Mouse (Mus musculus): ENCODE measurements around the gene 4930451I11Rik. TPM values are rescaled to one million over a fixed set of nuclear protein-coding genes. Genes with fewer than 3 reads are reported as not detected.

Gene 4930451I11Rik
- total and polyA plus RNA-seq, 2 experiments = not detected

- TF ChIP-seq POLR2A (IDR thresholded peaks at IDR 0.05; ENCODE audit: extremely low read depth, insufficient read depth, low read length) = no peak
- H3K79me2 ChIP-seq (ENCODE audit: control insufficient read depth, insufficient read depth, low read length) = no peaks in the 10 kb centered on the region
- no peak for DNase-seq (ENCODE audit: extremely low read depth, low read depth, low spot score)
- H3K9ac ChIP-seq (ENCODE audit: low read depth, low read length) = no peak overlapping the region
- H3K4me1 ChIP-seq (ENCODE audit: control insufficient read depth, insufficient read depth, low read length) = peaks cover 22% of the 10 kb centered on the region
- H3K27ac ChIP-seq (replicated peaks; ENCODE audit: insufficient read depth, low read depth, low read length) = no peak overlapping the region
- no peak overlapping the region for H3K4me3 ChIP-seq (ENCODE audit: insufficient read depth, low read depth, low read length)
- no peaks in the 10 kb centered on the region for H3K27me3 ChIP-seq (ENCODE audit: control insufficient read depth, insufficient read depth, low read length)
- 74% methylated on average over 4 of the region's 4 CpGs for WGBS
- H3K36me3 ChIP-seq (ENCODE audit: control insufficient read depth, insufficient read depth, low read length) = peaks cover 32% of the 10 kb centered on the region
These were observed 46.4 kb downstream of the 4930451I11Rik start for GRCm38 (mm10) chr7:126785056-126785455.

GRCm38 (mm10) chr7:126784469-126784868, 47.0 kb downstream of the 4930451I11Rik start:
- WGBS = 89% methylated on average over 7 of the region's 7 CpGs
- Histone ChIP-seq H3K4me1 (ENCODE audit: control insufficient read depth, insufficient read depth, low read length) (peaks cover 22% of the 10 kb centered on the region), H3K36me3 (ENCODE audit: control insufficient read depth, insufficient read depth, low read length) (peaks cover 28% of the 10 kb centered on the region), H3K27me3 (ENCODE audit: control insufficient read depth, insufficient read depth, low read length) (no peaks in the 10 kb centered on the region), H3K79me2 (ENCODE audit: control insufficient read depth, insufficient read depth, low read length) (no peaks in the 10 kb centered on the region), H3K9ac (ENCODE audit: low read depth, low read length) (no peak overlapping the region), H3K27ac (replicated peaks; ENCODE audit: insufficient read depth, low read depth, low read length) (no peak overlapping the region), H3K4me3 (ENCODE audit: insufficient read depth, low read depth, low read length) (no peak overlapping the region)
- TF ChIP-seq CTCF (IDR thresholded peaks at IDR 0.05; ENCODE audit: low read depth, low read length) (no peak), POLR2A (IDR thresholded peaks at IDR 0.05; ENCODE audit: extremely low read depth, insufficient read depth, low read length) (no peak)
- no peak for DNase-seq (ENCODE audit: extremely low read depth, low read depth, low spot score)

GRCm38 (mm10) chr7:126782693-126783092, 48.7 kb downstream of the 4930451I11Rik start:
- H3K9ac ChIP-seq (ENCODE audit: low read depth, low read length) = no peak overlapping the region
- no peak overlapping the region for H3K4me3 ChIP-seq (ENCODE audit: insufficient read depth, low read depth, low read length)
- H3K27ac ChIP-seq (replicated peaks; ENCODE audit: insufficient read depth, low read depth, low read length) = no peak overlapping the region
- H3K4me1 ChIP-seq (ENCODE audit: control insufficient read depth, insufficient read depth, low read length) = peaks cover 25% of the 10 kb centered on the region
- TF ChIP-seq CTCF (IDR thresholded peaks at IDR 0.05; ENCODE audit: low read depth, low read length) = no peak
- TF ChIP-seq POLR2A (IDR thresholded peaks at IDR 0.05; ENCODE audit: extremely low read depth, insufficient read depth, low read length) = no peak
- H3K79me2 ChIP-seq (ENCODE audit: control insufficient read depth, insufficient read depth, low read length) = no peaks in the 10 kb centered on the region
- DNase-seq (ENCODE audit: extremely low read depth, low read depth, low spot score) = no peak
- peaks cover 15% of the 10 kb centered on the region for H3K36me3 ChIP-seq (ENCODE audit: control insufficient read depth, insufficient read depth, low read length)
- WGBS = 53% methylated on average over 13 of the region's 13 CpGs
- no peaks in the 10 kb centered on the region for H3K27me3 ChIP-seq (ENCODE audit: control insufficient read depth, insufficient read depth, low read length)

- WGBS = 35% methylated on average over 11 of the region's 11 CpGs
- Histone ChIP-seq H3K27ac (replicated peaks; ENCODE audit: insufficient read depth, low read depth, low read length) (peak overlapping the region; percentile 36), H3K36me3 (ENCODE audit: control insufficient read depth, insufficient read depth, low read length) (peaks cover 11% of the 10 kb centered on the region), H3K79me2 (ENCODE audit: control insufficient read depth, insufficient read depth, low read length) (peaks cover 6% of the 10 kb centered on the region; the same call in 1 of the 2 replicates), H3K9ac (ENCODE audit: low read depth, low read length) (no peak overlapping the region), H3K4me3 (ENCODE audit: insufficient read depth, low read depth, low read length) (no peak overlapping the region), H3K27me3 (ENCODE audit: control insufficient read depth, insufficient read depth, low read length) (no peaks in the 10 kb centered on the region), H3K4me1 (ENCODE audit: control insufficient read depth, insufficient read depth, low read length) (peaks cover 26% of the 10 kb centered on the region)
- DNase-seq (ENCODE audit: extremely low read depth, low read depth, low spot score) = peak; percentile 92
- TF ChIP-seq CTCF (IDR thresholded peaks at IDR 0.05; ENCODE audit: low read depth, low read length) = no peak
- TF ChIP-seq POLR2A (IDR thresholded peaks at IDR 0.05; ENCODE audit: extremely low read depth, insufficient read depth, low read length) = no peak
These were observed 49.6 kb downstream of the 4930451I11Rik start for GRCm38 (mm10) chr7:126781661-126782370.

- Histone ChIP-seq H3K4me1 (ENCODE audit: control insufficient read depth, insufficient read depth, low read length) (peaks cover 29% of the 10 kb centered on the region), H3K27ac (replicated peaks; ENCODE audit: insufficient read depth, low read depth, low read length) (peak within 1 kb of the TSS; percentile 36), H3K9ac (ENCODE audit: low read depth, low read length) (peak within 1 kb of the TSS; percentile 31), H3K79me2 (ENCODE audit: control insufficient read depth, insufficient read depth, low read length) (peaks cover 6% of the 10 kb centered on the region; the same call in 1 of the 2 replicates), H3K27me3 (ENCODE audit: control insufficient read depth, insufficient read depth, low read length) (no peaks in the 10 kb centered on the region), H3K36me3 (ENCODE audit: control insufficient read depth, insufficient read depth, low read length) (peaks cover 5% of the 10 kb centered on the region), H3K4me3 (ENCODE audit: insufficient read depth, low read depth, low read length) (0 out of 2 replicates have a peak within 1 kb of the TSS, but pooled peaks have one; percentile 3)
- 25% methylated on average over 22 of the region's 22 CpGs for WGBS
- no peak for TF ChIP-seq POLR2A (IDR thresholded peaks at IDR 0.05; ENCODE audit: extremely low read depth, insufficient read depth, low read length)
- no peak for TF ChIP-seq CTCF (IDR thresholded peaks at IDR 0.05; ENCODE audit: low read depth, low read length)
- DNase-seq (ENCODE audit: extremely low read depth, low read depth, low spot score) = no peak
These were observed 50.3 kb downstream of the 4930451I11Rik start, which contains the start of gene Tbx6 for GRCm38 (mm10) chr7:126780971-126781635. Tbx6 (plus strand) TSS chr7:126781483.

Other genes starting within 250 kb of the 4930451I11Rik start
Only the 30 nearest of the 32 such genes appear.
- gene Il27, start 236.7 kb downstream of the 4930451I11Rik start, total RNA-seq (2014; rRNA removed) = not detected in 2 replicates
- gene Il27, start 236.7 kb downstream of the 4930451I11Rik start, polyA plus RNA-seq (2012; rRNA removed) = 0.31 TPM in 1 of 2 replicates, not detected in the other
- gene Nupr1, start 200.8 kb downstream of the 4930451I11Rik start, total RNA-seq (2014; rRNA removed) = 3.0 and 3.2 TPM in 2 replicates
- gene Nupr1, start 200.8 kb downstream of the 4930451I11Rik start, polyA plus RNA-seq (2012; rRNA removed) = 1.2 TPM in 2 replicates
- gene Sgf29, start 182.3 kb downstream of the 4930451I11Rik start, total RNA-seq (2014; rRNA removed) = 7.7 and 10.7 TPM in 2 replicates
- gene Sgf29, start 182.3 kb downstream of the 4930451I11Rik start, polyA plus RNA-seq (2012; rRNA removed) = 34.7 and 54.2 TPM in 2 replicates
- gene Sult1a1, start 155.2 kb downstream of the 4930451I11Rik start, total RNA-seq (2014; rRNA removed) = 661 and 727 TPM in 2 replicates
- 566 and 586 TPM in 2 replicates for gene Sult1a1, start 155.2 kb downstream of the 4930451I11Rik start, polyA plus RNA-seq (2012; rRNA removed)
- 15.6 and 20.5 TPM in 2 replicates for gene Bola2, start 136.2 kb downstream of the 4930451I11Rik start, total RNA-seq (2014; rRNA removed)
- gene Bola2, start 136.2 kb downstream of the 4930451I11Rik start, polyA plus RNA-seq (2012; rRNA removed) = 35.6 and 37.7 TPM in 2 replicates
- 4.1 and 4.6 TPM in 2 replicates for gene Slx1b, start 135.9 kb downstream of the 4930451I11Rik start, total RNA-seq (2014; rRNA removed)
- 11.3 and 15.4 TPM in 2 replicates for gene Slx1b, start 135.9 kb downstream of the 4930451I11Rik start, polyA plus RNA-seq (2012; rRNA removed)
- 7.7 and 9.0 TPM in 2 replicates for gene Coro1a, start 123.9 kb downstream of the 4930451I11Rik start, total RNA-seq (2014; rRNA removed)
- gene Coro1a, start 123.9 kb downstream of the 4930451I11Rik start, polyA plus RNA-seq (2012; rRNA removed) = 10.6 and 22.7 TPM in 2 replicates
- 10.4 and 14.8 TPM in 2 replicates for gene Mapk3, start 72.0 kb downstream of the 4930451I11Rik start, total RNA-seq (2014; rRNA removed)
- 68.7 and 70.7 TPM in 2 replicates for gene Mapk3, start 72.0 kb downstream of the 4930451I11Rik start, polyA plus RNA-seq (2012; rRNA removed)
- gene Gdpd3, start 65.3 kb downstream of the 4930451I11Rik start, total RNA-seq (2014; rRNA removed) = 0.46 and 2.3 TPM in 2 replicates
- gene Gdpd3, start 65.3 kb downstream of the 4930451I11Rik start, polyA plus RNA-seq (2012; rRNA removed) = 8.0 and 9.0 TPM in 2 replicates
- gene Ypel3, start 54.7 kb downstream of the 4930451I11Rik start, total RNA-seq (2014; rRNA removed) = 26.4 and 35.2 TPM in 2 replicates
- 119 and 144 TPM in 2 replicates for gene Ypel3, start 54.7 kb downstream of the 4930451I11Rik start, polyA plus RNA-seq (2012; rRNA removed)
- gene Tbx6, start 50.2 kb downstream of the 4930451I11Rik start, total RNA-seq (2014; rRNA removed) = 0.13 and 0.18 TPM in 2 replicates
- gene Tbx6, start 50.2 kb downstream of the 4930451I11Rik start, polyA plus RNA-seq (2012; rRNA removed) = 0.71 and 1.1 TPM in 2 replicates
- 45.8 and 52.8 TPM in 2 replicates for gene Ppp4c, start 39.1 kb downstream of the 4930451I11Rik start, total RNA-seq (2014; rRNA removed)
- gene Ppp4c, start 39.1 kb downstream of the 4930451I11Rik start, polyA plus RNA-seq (2012; rRNA removed) = 81.2 and 97.2 TPM in 2 replicates
- not detected in 2 replicates for gene Fam57b, start 34.0 kb downstream of the 4930451I11Rik start, total RNA-seq (2014; rRNA removed)
- 0.06 and 0.44 TPM in 2 replicates for gene Fam57b, start 34.0 kb downstream of the 4930451I11Rik start, polyA plus RNA-seq (2012; rRNA removed)
- gene Doc2a, start 15.8 kb upstream of the 4930451I11Rik start, total RNA-seq (2014; rRNA removed) = not detected in 2 replicates
- gene Doc2a, start 15.8 kb upstream of the 4930451I11Rik start, polyA plus RNA-seq (2012; rRNA removed) = not detected in 2 replicates
- gene Hirip3, start 30.3 kb upstream of the 4930451I11Rik start, total RNA-seq (2014; rRNA removed) = 1.0 and 1.5 TPM in 2 replicates
- gene Hirip3, start 30.3 kb upstream of the 4930451I11Rik start, polyA plus RNA-seq (2012; rRNA removed) = 1.00 and 2.4 TPM in 2 replicates
- 2.5 and 4.8 TPM in 2 replicates for gene Ino80e, start 30.7 kb upstream of the 4930451I11Rik start, total RNA-seq (2014; rRNA removed)
- gene Ino80e, start 30.7 kb upstream of the 4930451I11Rik start, polyA plus RNA-seq (2012; rRNA removed) = 16.3 and 18.5 TPM in 2 replicates
- gene Taok2, start 53.1 kb upstream of the 4930451I11Rik start, total RNA-seq (2014; rRNA removed) = 20.5 and 21.7 TPM in 2 replicates
- gene Taok2, start 53.1 kb upstream of the 4930451I11Rik start, polyA plus RNA-seq (2012; rRNA removed) = 28.5 and 42.7 TPM in 2 replicates
- gene Tmem219, start 91.3 kb upstream of the 4930451I11Rik start, total RNA-seq (2014; rRNA removed) = 78.4 and 98.6 TPM in 2 replicates
- gene Tmem219, start 91.3 kb upstream of the 4930451I11Rik start, polyA plus RNA-seq (2012; rRNA removed) = 94.9 and 120 TPM in 2 replicates
- gene Kctd13, start 97.2 kb upstream of the 4930451I11Rik start, total RNA-seq (2014; rRNA removed) = 2.1 and 3.4 TPM in 2 replicates
- 5.8 and 7.6 TPM in 2 replicates for gene Kctd13, start 97.2 kb upstream of the 4930451I11Rik start, polyA plus RNA-seq (2012; rRNA removed)
- gene Asphd1, start 117.9 kb upstream of the 4930451I11Rik start, total RNA-seq (2014; rRNA removed) = not detected in 2 replicates
- not detected in 2 replicates for gene Asphd1, start 117.9 kb upstream of the 4930451I11Rik start, polyA plus RNA-seq (2012; rRNA removed)
- 0.20 and 0.28 TPM in 2 replicates for gene Sez6l2, start 118.9 kb upstream of the 4930451I11Rik start, total RNA-seq (2014; rRNA removed)
- gene Sez6l2, start 118.9 kb upstream of the 4930451I11Rik start, polyA plus RNA-seq (2012; rRNA removed) = 0.31 and 0.60 TPM in 2 replicates
- 41.2 and 42.8 TPM in 2 replicates for gene Cdipt, start 144.3 kb upstream of the 4930451I11Rik start, total RNA-seq (2014; rRNA removed)
- 137 and 141 TPM in 2 replicates for gene Cdipt, start 144.3 kb upstream of the 4930451I11Rik start, polyA plus RNA-seq (2012; rRNA removed)
- 0.09 TPM in 1 of 2 replicates, not detected in the other for gene Cdiptos, start 144.5 kb upstream of the 4930451I11Rik start, total RNA-seq (2014; rRNA removed)
- gene Cdiptos, start 144.5 kb upstream of the 4930451I11Rik start, polyA plus RNA-seq (2012; rRNA removed) = 0.20 and 0.23 TPM in 2 replicates
- 23.4 and 28.5 TPM in 2 replicates for gene Mvp, start 183.0 kb upstream of the 4930451I11Rik start, total RNA-seq (2014; rRNA removed)
- 26.3 and 39.4 TPM in 2 replicates for gene Mvp, start 183.0 kb upstream of the 4930451I11Rik start, polyA plus RNA-seq (2012; rRNA removed)
- gene Pagr1b, start 184.8 kb upstream of the 4930451I11Rik start, total RNA-seq (2014; rRNA removed) = 0.74 TPM in 1 of 2 replicates, not detected in the other
- gene Pagr1b, start 184.8 kb upstream of the 4930451I11Rik start, polyA plus RNA-seq (2012; rRNA removed) = 0.49 TPM in 1 of 2 replicates, not detected in the other
- gene Pagr1a, start 185.7 kb upstream of the 4930451I11Rik start, total RNA-seq (2014; rRNA removed) = 4.9 and 6.7 TPM in 2 replicates
- gene Pagr1a, start 185.7 kb upstream of the 4930451I11Rik start, polyA plus RNA-seq (2012; rRNA removed) = 2.6 and 4.2 TPM in 2 replicates
- gene Gm42742, start 189.5 kb upstream of the 4930451I11Rik start, total RNA-seq (2014; rRNA removed) = 9.5 and 10.7 TPM in 2 replicates
- gene Gm42742, start 189.5 kb upstream of the 4930451I11Rik start, polyA plus RNA-seq (2012; rRNA removed) = 11.2 and 12.7 TPM in 2 replicates
- gene Prrt2, start 189.6 kb upstream of the 4930451I11Rik start, total RNA-seq (2014; rRNA removed) = not detected in 2 replicates
- gene Prrt2, start 189.6 kb upstream of the 4930451I11Rik start, polyA plus RNA-seq (2012; rRNA removed) = 0.75 TPM in 1 of 2 replicates, not detected in the other
- gene Maz, start 195.4 kb upstream of the 4930451I11Rik start, total RNA-seq (2014; rRNA removed) = 8.9 and 16.4 TPM in 2 replicates
- 74.6 and 81.9 TPM in 2 replicates for gene Maz, start 195.4 kb upstream of the 4930451I11Rik start, polyA plus RNA-seq (2012; rRNA removed)
- gene Kif22, start 210.8 kb upstream of the 4930451I11Rik start, total RNA-seq (2014; rRNA removed) = 0.37 and 1.3 TPM in 2 replicates
- gene Kif22, start 210.8 kb upstream of the 4930451I11Rik start, polyA plus RNA-seq (2012; rRNA removed) = 0.44 and 0.75 TPM in 2 replicates